Mouse (Mus musculus): ENCODE measurements at regions not wholly inside any gene's neighbourhood (a gene's known extent, or its start where the extent isn't known, plus 50 kb on each side); places are given as distances from the start of the nearest gene placed in this dataset.

DNA sequence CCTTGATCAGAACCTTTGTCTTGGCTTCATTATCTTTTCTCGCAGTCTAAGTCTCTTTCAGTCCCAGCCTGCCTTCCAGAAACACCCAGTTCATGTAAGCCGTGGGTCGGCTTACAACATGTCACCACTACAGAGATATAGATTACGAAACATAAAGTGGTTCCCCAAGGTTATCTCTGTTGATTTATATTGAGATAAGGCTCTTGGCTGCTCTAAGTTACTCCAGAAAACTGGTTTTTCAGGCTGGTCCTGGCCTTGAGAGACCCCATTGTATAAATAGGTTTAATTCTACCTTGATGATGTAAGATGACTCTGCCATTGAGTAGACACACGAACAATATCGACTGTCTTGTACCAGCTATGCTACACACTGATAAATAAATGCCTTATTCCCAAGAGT is 323.8 kb downstream of the Plod2 start:
- DNase-seq = no peak

DNA sequence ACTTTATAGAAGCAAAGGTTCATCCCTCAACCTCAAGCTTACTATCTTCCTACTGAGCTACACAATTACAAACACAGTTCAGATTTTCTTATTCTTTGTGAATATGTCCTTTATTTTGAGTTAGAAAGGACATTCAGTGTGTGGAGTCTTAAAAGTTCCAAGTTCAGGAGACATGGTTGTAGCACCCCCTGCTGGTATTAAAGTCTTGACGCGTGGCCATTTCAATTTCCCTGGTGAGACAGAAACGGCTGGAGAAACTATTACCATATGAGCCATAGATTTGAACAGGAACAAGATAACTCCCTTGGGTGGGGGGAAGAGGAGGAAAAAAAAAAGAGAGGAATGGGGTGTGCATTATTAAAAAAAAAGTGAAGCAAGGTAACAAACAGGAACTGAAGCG is 336.6 kb downstream of the Plod2 start:
- peak; percentile 3 for DNase-seq

DNA sequence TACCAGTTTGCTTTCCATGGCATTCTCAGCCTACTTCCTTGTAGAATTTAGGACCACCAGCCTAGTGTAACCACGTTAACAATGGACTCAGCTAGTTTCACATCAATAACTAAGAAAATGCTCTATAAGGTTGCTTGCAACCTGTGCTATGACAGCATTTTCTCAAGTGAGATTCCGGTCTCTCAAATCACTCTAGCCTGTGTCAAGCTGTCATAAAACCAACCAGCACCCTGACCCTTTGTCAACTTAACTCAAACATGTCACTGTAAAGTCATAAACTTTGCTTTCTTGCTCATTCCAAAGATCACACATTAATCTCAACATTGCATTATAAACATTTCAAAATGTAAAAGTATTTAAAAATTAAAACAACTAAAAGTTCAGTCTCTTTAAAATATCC is 337.8 kb downstream of the Plod2 start:
- no peak for DNase-seq

DNA sequence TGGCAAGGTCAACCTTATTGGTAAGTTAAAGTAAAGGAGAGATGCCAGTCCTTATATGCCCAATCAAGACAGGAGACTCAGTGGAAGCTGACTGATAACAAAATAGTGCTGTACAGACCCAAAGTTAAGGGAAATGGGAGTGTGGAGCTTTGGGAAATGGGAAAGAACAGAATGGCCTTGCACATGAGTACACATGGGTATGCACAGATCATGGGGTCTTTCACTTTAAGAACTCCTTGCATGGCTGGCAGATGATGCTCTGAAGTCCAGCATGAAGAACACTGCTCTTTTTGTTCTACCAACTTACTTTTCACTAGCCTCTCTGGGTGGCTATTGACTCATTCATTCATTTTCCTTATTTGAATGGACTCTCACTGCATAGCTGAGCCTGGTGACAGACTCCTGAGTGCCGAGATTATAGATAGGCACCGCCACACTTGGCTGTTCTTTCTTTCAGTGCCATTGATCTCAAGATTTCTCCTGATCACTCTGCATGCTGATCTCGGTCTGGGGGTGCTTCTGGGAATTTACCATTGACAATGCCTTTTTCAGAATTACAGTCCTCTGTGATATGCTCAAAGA is 340.3 kb downstream of the Plod2 start:
- no peak for DNase-seq

DNA sequence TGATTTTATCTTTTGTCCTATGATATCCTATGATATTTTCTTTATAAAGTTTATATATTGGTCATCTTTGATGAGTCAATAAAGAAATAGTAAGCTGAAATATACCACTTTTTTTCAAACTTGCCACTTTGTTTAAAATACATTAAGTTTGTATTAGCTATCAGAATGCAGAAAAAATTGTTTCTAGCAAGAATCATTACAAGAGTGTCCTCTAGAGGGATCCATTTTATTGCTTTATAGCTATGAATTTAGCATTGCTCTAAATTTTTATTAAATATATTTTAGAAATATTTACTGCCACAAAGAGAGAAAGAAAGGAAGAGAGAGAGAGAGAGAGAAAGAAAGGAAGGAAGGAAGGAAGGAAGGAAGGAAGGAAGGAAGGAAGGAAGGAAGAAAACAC is 348.0 kb downstream of the Plod2 start:
- no peak for DNase-seq

DNA sequence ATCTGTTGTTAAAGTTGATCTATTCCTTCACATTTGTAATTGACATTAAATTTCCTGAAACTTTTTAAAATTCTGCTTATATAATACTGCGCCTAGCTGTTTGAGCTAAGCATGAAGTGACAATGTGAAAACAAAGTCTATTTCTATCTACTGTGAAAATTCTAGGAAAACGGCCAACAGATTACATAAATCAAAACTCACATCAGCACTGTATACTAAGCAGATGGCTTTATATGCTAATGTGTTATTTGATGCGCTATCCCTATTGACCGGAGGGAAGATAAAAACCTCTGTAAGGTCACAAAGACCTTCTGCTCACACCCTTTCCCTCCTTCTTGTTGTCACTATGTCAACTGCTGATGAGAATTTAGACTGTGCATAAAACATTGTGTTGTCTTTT is 357.7 kb downstream of the Plod2 start:
- DNase-seq = no peak

DNA sequence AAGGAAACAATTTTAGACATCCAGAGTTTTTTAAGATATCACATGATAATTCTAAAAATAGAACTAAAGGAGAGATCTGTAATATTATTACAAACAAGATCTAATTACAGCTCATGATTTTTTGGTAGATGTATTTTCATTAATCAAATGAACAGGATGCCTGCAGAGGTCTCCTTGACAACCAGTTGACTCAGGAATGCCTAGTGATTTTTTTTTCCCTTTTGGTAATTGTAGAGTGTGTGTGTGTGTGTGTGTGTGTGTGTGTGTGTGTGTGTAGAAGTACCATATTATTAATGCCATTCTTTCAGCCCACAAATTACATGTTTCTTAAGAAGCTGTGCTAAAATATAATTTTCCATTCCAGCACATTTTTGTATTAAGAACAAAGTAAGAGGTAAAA is 365.1 kb downstream of the Plod2 start:
- no peak for DNase-seq

DNA sequence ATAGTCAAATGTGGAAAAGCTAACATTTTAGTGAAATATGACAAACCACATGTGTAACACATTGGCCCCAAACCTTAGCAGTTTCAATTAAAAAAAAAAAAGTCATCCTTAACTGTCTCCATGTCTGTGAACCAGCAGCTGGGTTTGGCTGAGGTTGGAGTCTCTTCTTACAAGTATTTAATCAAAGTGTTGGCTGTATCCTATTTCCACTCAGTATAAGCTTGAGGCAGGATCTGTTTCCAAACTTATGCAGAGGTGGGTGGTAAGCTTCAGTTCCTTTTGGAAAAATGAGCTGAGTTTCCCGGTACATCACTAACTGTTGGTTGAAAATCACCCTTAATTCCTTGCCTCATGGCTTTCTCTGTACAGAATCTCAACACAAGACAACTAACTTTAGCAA is 377.4 kb downstream of the Plod2 start:
- DNase-seq = no peak

DNA sequence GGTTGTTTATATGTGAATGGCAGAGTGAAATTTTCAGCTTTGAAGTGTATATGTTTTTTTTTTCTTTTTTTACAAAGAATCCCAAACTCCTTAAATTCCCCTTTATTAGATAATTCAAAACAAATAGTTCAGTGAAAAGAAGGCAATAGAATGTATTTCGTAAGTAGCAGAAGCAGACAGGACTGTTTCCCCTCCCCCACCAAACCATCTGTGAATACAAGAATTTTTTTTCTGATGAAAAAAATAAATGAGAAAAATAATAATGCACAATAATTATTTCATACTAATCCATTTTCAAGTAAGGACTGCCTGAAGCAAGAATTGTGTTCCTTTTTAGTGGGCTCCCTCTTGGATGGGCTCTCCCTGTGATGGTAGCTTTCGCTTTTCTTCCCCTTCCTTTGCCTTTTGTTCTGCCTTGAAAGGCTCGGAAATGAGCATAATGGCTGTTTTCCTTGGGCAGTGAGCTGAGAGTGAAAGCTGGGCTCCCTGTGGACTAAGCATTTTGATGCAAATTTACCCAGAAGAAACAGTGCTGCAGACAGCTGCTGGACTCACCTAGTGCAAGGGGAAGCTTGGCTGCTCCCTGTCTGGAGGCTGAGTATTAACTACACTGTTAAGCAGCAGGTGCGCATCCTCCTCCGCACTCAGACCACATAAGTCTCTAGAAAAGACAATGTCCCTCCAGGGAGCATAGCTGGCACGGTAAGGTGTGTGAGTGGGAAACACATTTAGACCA is 388.4 kb downstream of the Plod2 start:
- peak; percentile 2 for DNase-seq

DNA sequence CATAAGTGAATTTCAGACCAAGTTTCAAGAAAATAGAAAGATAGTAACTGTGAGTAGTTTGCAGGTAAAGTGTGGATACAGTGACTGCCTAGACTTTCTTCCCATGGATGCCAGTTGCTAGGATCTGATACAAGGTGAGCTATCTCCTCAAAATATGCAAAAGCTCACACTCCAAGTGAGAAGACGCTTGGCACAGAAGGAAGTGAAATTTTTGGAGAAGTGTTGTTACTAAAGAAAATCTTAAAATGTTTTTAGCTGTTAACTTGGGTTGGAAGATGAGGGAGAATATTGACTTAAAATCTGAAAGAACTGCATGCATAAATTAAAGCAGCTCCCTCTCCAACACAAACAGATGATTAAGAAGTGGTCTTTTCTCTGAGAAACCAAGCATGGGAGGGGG is 395.8 kb downstream of the Plod2 start:
- no peak for DNase-seq

DNA sequence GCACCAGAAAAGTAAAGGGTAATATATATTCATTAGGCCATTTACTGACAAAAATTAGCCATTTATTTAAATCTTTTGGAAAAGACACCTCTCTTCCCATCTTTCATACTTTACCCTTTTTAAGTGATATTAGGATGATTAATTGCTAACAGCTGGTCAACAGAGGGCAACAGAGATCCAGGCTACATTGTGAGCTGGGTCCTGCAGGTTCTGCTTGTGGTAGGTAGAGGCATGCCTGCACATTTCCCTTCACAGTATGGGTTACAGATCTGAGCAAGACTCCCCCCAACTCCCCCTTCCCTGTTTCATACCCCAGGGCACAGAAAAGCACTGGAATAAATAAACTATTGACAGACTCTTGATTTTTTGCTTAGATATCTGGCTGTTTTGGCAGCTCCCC is 408.1 kb downstream of the Plod2 start:
- no peak for DNase-seq

DNA sequence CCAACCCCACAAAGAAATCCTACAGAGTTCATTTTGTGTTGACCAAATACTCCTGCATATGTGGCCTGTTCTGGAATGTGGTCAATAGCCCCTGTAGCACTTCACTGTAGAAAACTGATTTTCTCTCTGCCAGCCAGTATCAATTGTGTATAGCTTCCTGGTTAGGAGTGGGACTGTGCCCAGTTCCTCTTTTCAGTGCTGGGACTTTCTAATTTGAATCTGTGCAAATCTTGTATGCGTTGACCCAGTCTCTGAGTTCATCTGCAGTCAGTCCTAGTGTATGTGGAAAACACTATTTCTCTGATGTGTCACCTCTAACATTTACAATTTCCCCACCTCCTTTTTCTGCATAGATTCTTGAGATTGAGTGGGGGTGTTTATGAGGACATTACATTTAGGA is 421.3 kb downstream of the Plod2 start:
- no peak for DNase-seq

DNA sequence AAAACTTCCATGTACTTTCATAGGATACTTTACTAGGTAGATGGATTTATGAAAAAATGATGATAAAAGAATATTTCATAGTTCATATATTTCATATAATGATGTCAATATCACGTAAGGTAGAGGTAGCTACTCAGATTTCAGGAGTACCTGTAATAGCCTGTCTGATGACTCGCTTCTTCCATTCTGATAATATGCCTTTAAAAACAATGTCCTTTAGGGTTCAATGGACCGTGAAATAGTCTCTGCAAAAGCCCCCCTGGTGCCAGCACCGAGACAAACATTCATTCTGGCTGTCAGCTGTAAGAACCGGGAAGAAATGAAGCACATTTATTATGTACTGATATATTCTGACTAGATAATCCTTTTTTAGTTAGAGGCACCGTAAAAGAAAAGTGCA is 449.7 kb downstream of the Plod2 start:
- DNase-seq = no peak

DNA sequence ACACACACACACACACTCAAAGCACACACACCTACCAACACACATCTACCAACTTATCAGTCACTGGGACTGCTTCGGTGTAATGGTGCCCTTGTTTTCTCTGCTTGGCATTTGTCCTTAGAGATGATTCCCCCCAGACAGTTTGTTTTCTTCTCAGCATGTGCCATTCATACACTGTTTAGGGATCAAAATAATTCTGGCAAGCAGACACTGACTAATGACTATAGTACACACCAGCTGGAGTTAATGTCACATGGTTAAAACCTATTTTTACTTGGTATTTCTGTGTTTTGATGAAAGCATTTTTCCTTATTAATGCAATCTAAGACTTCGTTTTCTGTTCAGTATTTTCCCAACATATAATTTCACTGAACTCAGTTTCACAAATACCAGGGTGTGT is 454.1 kb downstream of the Plod2 start:
- no peak for DNase-seq

DNA sequence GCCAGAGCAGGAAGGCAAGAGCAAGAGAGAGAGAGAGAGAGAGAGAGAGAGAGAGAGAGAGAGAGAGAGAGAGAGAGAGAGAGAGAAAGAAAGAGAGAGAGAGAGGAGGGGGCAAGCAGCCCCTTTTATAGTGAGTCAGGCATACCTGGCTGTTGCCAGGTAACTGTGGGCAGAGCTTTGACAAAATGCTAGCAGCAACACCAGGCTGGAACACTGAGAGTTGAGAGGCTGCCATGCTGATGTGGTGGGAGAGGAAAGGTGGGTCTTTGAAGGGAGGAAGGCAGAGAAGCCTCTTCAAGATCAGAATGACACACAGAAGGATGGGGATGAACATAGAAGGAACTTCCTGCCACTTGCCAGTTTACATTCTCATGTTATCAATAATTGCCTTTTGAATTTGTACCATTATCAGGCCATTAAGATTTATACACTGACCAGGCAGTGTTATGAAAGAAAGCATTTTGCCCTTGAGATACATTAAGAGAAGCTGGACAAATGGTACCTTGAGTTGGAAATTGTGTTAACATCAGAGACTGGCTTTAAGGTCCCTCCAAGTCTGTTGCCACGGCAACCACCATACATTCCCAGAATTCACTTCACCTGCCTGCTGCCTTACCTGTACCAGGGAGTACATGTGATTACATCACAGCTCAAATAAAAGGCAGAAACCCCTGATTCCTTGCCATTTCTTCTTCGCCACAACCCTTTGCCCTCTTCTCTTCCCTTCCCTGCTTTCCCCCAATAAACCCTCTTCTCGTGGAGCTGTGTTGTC is 463.3 kb downstream of the Plod2 start:
- DNase-seq = no peak

DNA sequence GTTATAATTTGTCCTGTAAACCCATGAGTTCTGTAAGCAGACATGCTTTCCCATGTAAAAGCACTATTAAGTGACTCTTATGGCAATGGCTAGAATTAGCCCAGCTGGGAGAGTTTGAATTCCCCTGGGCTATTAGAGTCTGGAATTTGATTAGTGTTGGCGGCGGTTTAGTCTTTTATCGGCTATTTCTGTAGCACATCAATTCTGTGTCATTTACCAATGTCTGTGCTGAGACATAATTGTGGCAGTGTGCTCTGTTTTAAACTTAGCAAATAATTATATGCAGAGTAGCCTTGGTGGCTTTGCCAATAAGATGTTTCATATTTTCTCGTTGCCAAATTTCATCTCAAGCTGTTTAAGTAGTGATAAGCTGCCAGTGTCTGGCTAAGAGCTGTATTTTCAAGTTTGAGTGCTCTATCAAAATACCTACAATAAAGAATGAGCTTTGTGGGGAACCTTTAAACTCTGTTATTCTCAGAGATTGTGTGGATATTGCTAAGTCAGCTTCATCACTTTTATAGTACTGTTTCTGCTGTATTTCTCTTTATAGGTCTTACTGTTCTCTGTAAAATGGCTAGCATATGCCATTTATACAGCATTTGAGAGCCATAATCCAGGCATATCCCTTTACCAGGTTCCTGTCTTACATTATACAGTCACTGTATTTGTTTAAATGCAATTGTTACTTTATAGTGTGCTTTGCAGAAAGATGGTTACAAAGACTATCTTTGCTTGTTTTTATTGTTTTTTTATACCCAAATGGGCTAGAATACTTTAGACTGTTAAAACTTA is 466.7 kb downstream of the Plod2 start:
- no peak for DNase-seq

DNA sequence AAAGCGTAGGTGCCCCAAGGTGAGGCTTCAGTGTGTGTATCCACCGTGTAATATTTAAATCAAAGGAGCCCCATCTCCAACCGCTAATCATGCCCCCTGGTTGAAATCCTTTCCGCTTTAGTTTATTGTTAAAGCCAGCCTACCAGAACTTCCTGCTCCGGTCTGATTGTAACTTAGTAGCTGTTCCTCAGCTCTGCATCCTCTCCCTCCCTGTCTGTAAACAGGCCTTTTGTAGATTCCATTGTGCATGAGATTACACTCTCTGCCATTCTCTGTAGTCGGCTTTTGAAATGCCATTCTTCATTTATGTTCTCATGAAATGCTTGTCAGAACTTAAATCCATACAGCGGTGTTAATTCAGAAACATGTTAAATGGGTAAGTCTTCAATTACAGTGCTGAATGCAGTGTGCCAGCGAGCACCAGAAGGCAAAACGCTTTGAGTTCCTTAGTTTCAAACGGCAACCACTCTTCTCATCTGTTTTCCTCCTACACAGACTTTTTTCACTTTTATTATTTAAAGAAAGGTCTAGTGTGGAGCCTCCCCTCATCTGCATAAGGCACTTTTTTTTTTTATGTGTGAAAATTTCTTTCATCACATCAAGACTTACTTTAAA is 502.4 kb downstream of the Plod2 start:
- DNase-seq = no peak

DNA sequence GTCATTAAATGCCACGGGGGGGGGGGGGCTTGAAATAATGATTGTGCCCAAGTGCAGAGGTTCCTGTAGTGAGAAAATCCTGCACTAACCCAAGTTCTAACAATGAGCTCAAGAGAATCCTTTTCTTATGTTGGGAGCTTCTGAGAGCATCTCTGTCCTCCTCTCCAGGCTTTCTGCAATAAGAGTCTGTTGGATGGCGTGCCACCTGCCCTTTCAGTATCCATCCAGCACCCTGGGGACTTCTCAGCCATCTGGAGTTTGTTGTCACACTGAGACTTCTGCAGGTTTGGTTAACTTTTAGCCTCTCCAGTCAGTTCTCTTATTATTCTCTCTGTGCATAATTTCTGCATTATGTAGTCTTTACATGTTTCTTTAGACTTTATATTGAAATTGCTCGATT is 530.1 kb downstream of the Plod2 start:
- no peak for DNase-seq

DNA sequence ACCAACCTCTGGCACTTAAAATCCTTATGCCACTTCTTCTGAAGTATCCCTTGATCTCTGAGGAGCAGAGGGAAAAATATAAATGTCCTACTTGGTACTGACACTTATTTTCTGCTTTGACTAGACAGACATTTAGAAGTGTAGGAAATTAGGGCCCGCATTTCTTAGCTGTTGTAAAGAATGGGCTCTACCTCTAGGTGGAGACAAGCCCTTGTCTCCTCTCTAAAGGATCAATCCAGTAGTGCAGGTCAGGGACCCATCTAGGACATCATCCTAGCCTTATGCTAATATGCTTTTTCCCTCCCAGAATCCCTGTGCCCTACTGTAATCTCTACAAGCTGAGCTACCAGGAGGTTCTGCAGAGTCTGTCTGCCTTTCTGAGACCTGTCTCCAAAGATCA is 541.1 kb downstream of the Plod2 start:
- no peak for DNase-seq

DNA sequence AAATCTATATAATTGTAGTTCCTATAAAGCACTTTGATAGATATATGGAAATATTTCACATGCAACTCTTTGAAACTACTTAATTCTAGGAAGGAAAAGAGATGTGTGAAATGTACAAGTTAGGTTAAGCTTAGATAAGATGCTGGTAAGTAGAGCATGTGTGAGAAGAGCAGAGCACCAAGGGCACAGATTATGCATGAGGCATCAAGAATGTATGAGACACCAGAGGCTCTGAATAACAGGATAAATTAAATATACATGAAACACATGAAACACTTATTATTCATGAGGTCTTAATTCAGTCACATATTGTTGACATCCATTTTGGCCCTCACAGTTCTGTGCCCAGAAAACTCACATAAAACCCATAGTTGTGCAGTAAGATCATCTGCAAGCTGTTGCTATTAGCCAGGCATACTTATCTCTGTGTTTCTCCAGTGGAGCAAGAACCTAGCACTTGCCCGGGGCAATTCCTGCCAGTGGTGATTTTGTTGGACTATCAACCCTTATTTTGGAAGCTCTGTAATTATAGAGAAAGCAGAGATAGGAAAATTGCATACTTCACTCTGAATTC is 556.1 kb downstream of the Plod2 start:
- no peak for DNase-seq

DNA sequence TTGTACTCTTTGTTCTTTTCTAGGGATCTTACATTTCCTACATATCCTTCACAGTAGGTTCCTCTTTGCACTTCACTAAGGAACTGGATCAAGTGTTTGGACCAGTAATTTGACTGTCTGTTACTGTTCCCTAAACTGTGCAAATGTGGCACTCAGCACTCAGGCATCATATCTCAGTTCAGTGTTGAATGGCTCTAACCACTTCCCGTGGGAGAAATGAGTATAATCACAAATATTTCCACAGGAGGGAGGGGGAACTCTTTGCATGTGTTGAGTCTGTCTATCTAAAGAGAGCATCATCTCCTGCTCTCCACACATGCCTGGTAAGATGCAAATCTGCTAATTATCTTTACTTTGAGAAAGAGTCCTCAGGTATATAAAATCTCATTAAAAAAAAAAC is 588.5 kb downstream of the Plod2 start:
- no peak for DNase-seq

DNA sequence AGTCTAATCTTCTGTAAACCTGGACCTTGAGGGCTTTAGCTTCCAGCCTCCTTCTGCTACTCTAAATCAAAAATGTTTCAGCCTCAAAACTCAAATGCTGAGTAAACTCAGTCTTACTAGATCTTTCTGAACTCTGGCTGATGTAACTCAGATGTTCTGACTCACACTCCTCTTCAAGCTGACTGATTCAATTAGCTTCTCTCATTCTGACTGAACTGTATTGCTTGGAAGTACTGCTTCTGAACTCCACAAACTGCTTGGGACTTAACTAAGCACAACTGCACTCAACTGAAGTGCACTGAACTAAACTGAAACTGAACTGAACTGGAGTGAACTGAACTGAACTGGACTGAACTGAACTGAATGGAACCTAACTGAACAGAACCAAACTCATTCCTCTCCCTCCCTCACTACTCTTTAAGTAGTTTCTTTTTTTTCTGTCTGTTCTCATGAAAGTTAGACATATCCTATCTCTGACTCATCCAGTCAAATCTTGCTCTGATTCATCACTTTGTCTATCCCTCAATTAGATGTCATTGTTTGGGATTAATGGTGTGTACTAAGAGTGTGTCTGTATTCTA is 589.7 kb downstream of the Plod2 start:
- no peak for DNase-seq

Measured in cerebellum, adult 8-10 months (tissue).